Mouse (Mus musculus) adrenal gland, postnatal 36 days (tissue): ENCODE data around the gene Kctd5. TPM values are rescaled to one million over a fixed set of nuclear protein-coding genes. Genes with fewer than 3 reads are reported as not detected.
A peak's percentile ranks its signal among the peaks of the same experiment; 100 is the strongest.
"Not testable (repeated sequence)": the region's sequence is repeated elsewhere in the genome, so short reads cannot be mapped to it uniquely, and the experiment has no call there.

Source experiments
- DNase-seq, 2 experiments: peaks; one replicate each; pipeline ENCODE4 v3.0.0; 2021; ENCODE audit warnings: mixed read lengths in 1 of 2
- long read RNA-seq, 2 experiments: library from polyadenylated mRNA; stranded (forward); transcript quantifications; one replicate each; pipeline ENCODE4 v2.0.0; 2021; ENCODE audit warnings: borderline sequencing depth in 2 of 2
- total RNA-seq, 2 experiments: library from RNA; stranded (reverse); gene quantifications; 2 replicates each; pipeline ENCODE4 v1.2.3; 2021

Gene Kctd5
- 10 to 100 TPM; 16.2 to 19.4 TPM for total RNA-seq
- long read RNA-seq, experiment 1, transcript Kctd5-201 (6 exons, 2,443 nt) = major isoform, 32 of 37 reads
- long read RNA-seq, experiment 1, partial matches to known transcripts = 2 of 37 reads
- long read RNA-seq, experiment 1, other reads (novel, unspliced or antisense) = 3 of 37 reads
- long read RNA-seq, experiment 2, transcript Kctd5-201 (6 exons, 2,443 nt) = major isoform, 10 of 10 reads
- long read RNA-seq, experiment 2, partial matches to known transcripts = 0 of 10 reads
- long read RNA-seq, experiment 2, other reads (novel, unspliced or antisense) = 0 of 10 reads

- peak; percentile 94 for DNase-seq
Observed at GRCm38 (mm10) chr17:24072919-24073696, at the start of gene Kctd5. Gene Kctd5 (minus strand): TSS chr17:24073485.

- peak in 1 of 2 experiments; percentile 12 for DNase-seq
Observed at GRCm38 (mm10) chr17:24119446-24119845, 46.2 kb upstream of the Kctd5 start.

GRCm38 (mm10) chr17:24113031-24113430 is 39.7 kb upstream of the Kctd5 start:
- DNase-seq = no peak

- DNase-seq = no peak
Observed at GRCm38 (mm10) chr17:24111256-24111655, 38.0 kb upstream of the Kctd5 start.

GRCm38 (mm10) chr17:24108896-24109295 is 35.6 kb upstream of the Kctd5 start:
- DNase-seq = no peak

- no peak for DNase-seq
Observed at GRCm38 (mm10) chr17:24105111-24105510, 31.8 kb upstream of the Kctd5 start.

GRCm38 (mm10) chr17:24098354-24098753 is 25.1 kb upstream of the Kctd5 start:
- no peak for DNase-seq

GRCm38 (mm10) chr17:24090575-24090974 is 17.3 kb upstream of the Kctd5 start:
- no peak for DNase-seq

GRCm38 (mm10) chr17:24086399-24086798 is 13.1 kb upstream of the Kctd5 start:
- DNase-seq = not testable (repeated sequence)

- DNase-seq = no peak
Observed at GRCm38 (mm10) chr17:24084593-24084992, 11.3 kb upstream of the Kctd5 start.

- DNase-seq = no peak
Observed at GRCm38 (mm10) chr17:24077101-24077500, 3.8 kb upstream of the Kctd5 start.

GRCm38 (mm10) chr17:24069531-24069930 is 3.8 kb downstream of the Kctd5 start:
- no peak for DNase-seq

GRCm38 (mm10) chr17:24068271-24068670 is 5.0 kb downstream of the Kctd5 start:
- no peak for DNase-seq

GRCm38 (mm10) chr17:24062459-24063155 is 10.7 kb downstream of the Kctd5 start:
- no peak for DNase-seq

- DNase-seq = no peak
Observed at GRCm38 (mm10) chr17:24057730-24058245, 15.5 kb downstream of the Kctd5 start.

- no peak for DNase-seq
Observed at GRCm38 (mm10) chr17:24056636-24057625, 16.4 kb downstream of the Kctd5 start.

GRCm38 (mm10) chr17:24049008-24049407 is 24.3 kb downstream of the Kctd5 start:
- no peak for DNase-seq

GRCm38 (mm10) chr17:24048053-24048452 is 25.2 kb downstream of the Kctd5 start:
- DNase-seq = no peak

- DNase-seq = no peak
Observed at GRCm38 (mm10) chr17:24046026-24046425, 27.3 kb downstream of the Kctd5 start.

GRCm38 (mm10) chr17:24045608-24046007 is 27.7 kb downstream of the Kctd5 start:
- DNase-seq = peak; percentile 45 to 64

- no peak for DNase-seq
Observed at GRCm38 (mm10) chr17:24044482-24044881, 28.8 kb downstream of the Kctd5 start.
